Mouse (Mus musculus) embryonic facial prominence, embryonic 15.5 days (tissue): ENCODE measurements around the gene Lxn. TPM values are rescaled to one million over a fixed set of nuclear protein-coding genes. Genes with fewer than 3 reads are reported as not detected.

Experiments used
- ATAC-seq: fragments of 200-750 bp; cut with Nextera tagmentation; 2 replicates; pipeline ENCODE4 v1.8.0; 2017; ENCODE audit warnings: low read depth, moderate TSS enrichment; ENCODE audit not compliant: insufficient number of reproducible peaks, low FRiP score, low TSS enrichment
- H3K27ac ChIP-seq: fragments of 300-500 bp; sonication (generic); replicated peaks from 2 replicates; pipeline ENCODE4 v1.5.1; 2015; ENCODE audit warnings: mild to moderate bottlenecking, inconsistent platforms
- H3K27me3 ChIP-seq: fragments of 300-500 bp; sonication (generic); 2 replicates; pipeline ENCODE4 v1.6.1; 2015; ENCODE audit warnings: inconsistent platforms
- H3K36me3 ChIP-seq: fragments of 300-500 bp; sonication (generic); 2 replicates; pipeline ENCODE4 v1.6.1; 2015; ENCODE audit warnings: mild to moderate bottlenecking, inconsistent platforms
- H3K4me1 ChIP-seq: fragments of 300-500 bp; sonication (generic); 2 replicates; pipeline ENCODE4 v1.6.1; 2015; ENCODE audit warnings: inconsistent platforms
- H3K4me2 ChIP-seq: fragments of 300-500 bp; sonication (generic); replicated peaks from 2 replicates; pipeline ENCODE4 v1.6.1; 2015; ENCODE audit warnings: mild to moderate bottlenecking, inconsistent platforms
- H3K4me3 ChIP-seq: fragments of 300-500 bp; sonication (generic); replicated peaks from 2 replicates; pipeline ENCODE4 v1.5.1; 2015; ENCODE audit warnings: mild to moderate bottlenecking, inconsistent platforms
- H3K9ac ChIP-seq: fragments of 300-500 bp; sonication (generic); 2 replicates; pipeline ENCODE4 v1.6.1; 2015; ENCODE audit warnings: inconsistent platforms
- H3K9me3 ChIP-seq: fragments of 300-500 bp; sonication (generic); replicated peaks from 2 replicates; pipeline ENCODE4 v1.6.1; 2016; ENCODE audit warnings: inconsistent platforms
- WGBS: fragments of 180-500 bp; shearing (Covaris S2); methylation state at CpG from one replicate; pipeline ENCODE4 v1.1.7; 2015; 5-methylcytosine and 5-hydroxymethylcytosine counted together
- polyA plus RNA-seq: library from polyadenylated mRNA; unstranded; fragments of >200 nt; fragmentation: Nextera tagmentation; extraction: Ambion mirVana; gene quantifications from 2 replicates; pipeline ENCODE4 v1.2.1, GENCODE M21; 2015

The Lxn gene
- polyA plus RNA-seq: 99.1 and 109 TPM in 2 replicates

GRCm38 (mm10) chr3:67463450-67464372 lies at the start of gene Lxn:
Gene Lxn (minus strand): TSS chr3:67463926.
- ATAC-seq: peak; percentile 89

DNA sequence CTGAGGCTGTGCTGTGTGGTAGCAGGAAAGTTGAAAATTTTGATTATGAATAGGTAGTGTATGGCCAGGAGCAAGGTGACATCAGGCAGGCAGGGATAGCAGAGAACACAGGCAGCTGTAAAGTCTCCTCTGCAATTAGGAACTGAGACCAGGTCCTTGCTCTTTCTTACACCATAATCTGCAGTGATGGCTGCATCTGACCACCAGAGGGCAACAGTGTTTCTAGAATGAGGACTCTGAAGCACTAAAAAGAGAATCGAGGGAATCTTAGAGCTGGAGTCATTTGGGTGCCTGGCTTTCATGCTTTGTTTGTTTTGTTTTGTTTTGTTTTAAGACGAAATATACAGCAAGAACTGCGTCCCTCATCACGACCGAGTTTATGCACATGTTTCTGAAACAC lies 49.1 kb upstream of the Lxn start:
- peaks cover 28% of the 10 kb centered on the region for H3K27me3 ChIP-seq
- H3K4me3 ChIP-seq: no peak overlapping the region
- no peak overlapping the region for H3K27ac ChIP-seq
- no peak for ATAC-seq
- H3K9ac ChIP-seq: no peak overlapping the region
- H3K4me1 ChIP-seq: peaks cover 7% of the 10 kb centered on the region; the same call in 1 of the 2 replicates
- no peaks in the 10 kb centered on the region for H3K36me3 ChIP-seq
- H3K4me2 ChIP-seq: no peak overlapping the region
- 4% methylated on average over 5 of the region's 5 CpGs for WGBS
- no peaks in the 10 kb centered on the region for H3K9me3 ChIP-seq

More at GRCm38 (mm10) chr3:67463450-67464372, at the start of gene Lxn:
- Histone ChIP-seq H3K9ac (peak within 1 kb of the TSS; percentile 59), H3K36me3 (peaks cover 26% of the 10 kb centered on the region), H3K4me1 (peaks cover 10% of the 10 kb centered on the region), H3K4me2 (peak within 1 kb of the TSS; percentile 84), H3K27ac (peak within 1 kb of the TSS; percentile 79), H3K27me3 (no peaks in the 10 kb centered on the region), H3K4me3 (peak within 1 kb of the TSS; percentile 69), H3K9me3 (no peaks in the 10 kb centered on the region)
- WGBS: under 1% methylated on average over 43 of the region's 43 CpGs

DNA sequence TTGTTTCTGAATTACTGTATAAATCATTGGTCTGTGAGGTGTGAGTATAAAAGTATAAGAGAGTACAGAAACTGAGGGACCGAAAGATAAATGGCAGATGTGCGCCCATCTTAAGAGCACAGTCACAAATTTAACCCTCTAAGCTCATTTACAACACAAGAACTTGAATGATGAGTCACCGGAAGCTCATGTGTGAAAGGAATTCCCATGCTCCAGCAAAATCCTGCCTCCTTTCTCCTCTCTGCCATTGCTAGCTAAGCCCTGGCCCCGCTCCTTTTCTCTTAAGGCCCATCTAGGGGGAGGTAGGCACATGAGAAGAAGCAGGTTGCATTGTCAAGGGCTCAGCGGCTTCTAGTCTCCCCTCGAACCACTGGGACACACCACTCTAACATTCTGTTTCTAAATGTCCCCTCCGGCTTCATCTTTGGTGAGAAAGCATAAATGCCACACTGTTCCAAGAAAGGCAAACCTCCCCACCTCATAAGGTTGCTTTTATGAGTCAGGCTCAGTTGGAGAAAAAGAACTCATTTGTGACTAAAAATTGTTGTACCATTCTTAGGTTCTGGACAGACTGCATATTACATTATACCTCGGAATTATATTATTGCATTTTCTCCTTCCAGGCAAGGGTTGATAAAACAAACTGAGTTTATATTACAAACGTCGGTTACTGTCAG lies 44.6 kb upstream of the Lxn start:
- peaks cover 1% of the 10 kb centered on the region for H3K27me3 ChIP-seq
- H3K36me3 ChIP-seq: no peaks in the 10 kb centered on the region
- WGBS: 64% methylated on average over 10 of the region's 10 CpGs
- ATAC-seq: no peak
- no peak overlapping the region for H3K9ac ChIP-seq
- no peak overlapping the region for H3K4me3 ChIP-seq
- 0 out of 2 replicates have a peak, but pooled peaks cover 3% of the 10 kb centered on the region for H3K4me1 ChIP-seq
- no peak overlapping the region; the same call in 1 of the 2 replicates for H3K27ac ChIP-seq
- no peak overlapping the region for H3K4me2 ChIP-seq
- H3K9me3 ChIP-seq: no peaks in the 10 kb centered on the region

- no peak for ATAC-seq
- H3K36me3 ChIP-seq: no peaks in the 10 kb centered on the region
- no peaks in the 10 kb centered on the region for H3K27me3 ChIP-seq
- H3K9me3 ChIP-seq: no peaks in the 10 kb centered on the region
- H3K27ac ChIP-seq: no peak overlapping the region
- no peak overlapping the region for H3K4me3 ChIP-seq
- no peak overlapping the region for H3K4me2 ChIP-seq
- H3K4me1 ChIP-seq: 0 out of 2 replicates have a peak, but pooled peaks cover 3% of the 10 kb centered on the region
- H3K9ac ChIP-seq: no peak overlapping the region
- 68% methylated on average over 2 of the region's 2 CpGs for WGBS
Observed at GRCm38 (mm10) chr3:67505286-67505685, 41.6 kb upstream of the Lxn start.

GRCm38 (mm10) chr3:67503878-67504277 lies 40.2 kb upstream of the Lxn start:
- WGBS: 12% methylated on average over 3 of the region's 3 CpGs
- Histone ChIP-seq H3K9ac (no peak overlapping the region), H3K4me2 (no peak overlapping the region), H3K9me3 (no peaks in the 10 kb centered on the region), H3K36me3 (no peaks in the 10 kb centered on the region), H3K27me3 (no peaks in the 10 kb centered on the region), H3K27ac (no peak overlapping the region), H3K4me3 (no peak overlapping the region), H3K4me1 (0 out of 2 replicates have a peak, but pooled peaks cover 3% of the 10 kb centered on the region)
- ATAC-seq: no peak

DNA sequence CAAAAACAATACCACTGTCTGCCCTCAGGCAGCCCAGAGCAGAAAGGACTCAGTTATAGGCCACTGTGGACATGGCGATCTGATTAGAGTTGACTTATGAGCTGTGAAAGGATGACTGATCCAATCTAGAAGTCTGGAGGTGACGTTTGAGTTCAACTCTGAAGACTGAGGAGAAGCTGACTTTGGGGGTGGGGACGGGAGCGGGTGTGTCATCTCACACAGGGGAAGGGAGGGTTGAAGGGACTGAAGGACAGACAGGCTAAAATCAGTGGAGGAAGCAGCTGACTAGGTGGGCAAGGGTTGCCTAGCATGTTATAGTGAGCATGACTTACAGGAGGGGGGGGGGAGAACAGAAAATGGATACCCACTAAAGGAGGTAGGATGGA lies 35.7 kb upstream of the Lxn start:
- H3K4me1 ChIP-seq: 0 out of 2 replicates have a peak, but pooled peaks cover 3% of the 10 kb centered on the region
- H3K27me3 ChIP-seq: no peaks in the 10 kb centered on the region
- H3K9me3 ChIP-seq: no peaks in the 10 kb centered on the region
- no peak overlapping the region for H3K27ac ChIP-seq
- H3K36me3 ChIP-seq: no peaks in the 10 kb centered on the region
- no peak overlapping the region for H3K9ac ChIP-seq
- H3K4me3 ChIP-seq: no peak overlapping the region
- no peak for ATAC-seq
- no peak overlapping the region for H3K4me2 ChIP-seq
- 92% methylated on average over 4 of the region's 4 CpGs for WGBS

DNA sequence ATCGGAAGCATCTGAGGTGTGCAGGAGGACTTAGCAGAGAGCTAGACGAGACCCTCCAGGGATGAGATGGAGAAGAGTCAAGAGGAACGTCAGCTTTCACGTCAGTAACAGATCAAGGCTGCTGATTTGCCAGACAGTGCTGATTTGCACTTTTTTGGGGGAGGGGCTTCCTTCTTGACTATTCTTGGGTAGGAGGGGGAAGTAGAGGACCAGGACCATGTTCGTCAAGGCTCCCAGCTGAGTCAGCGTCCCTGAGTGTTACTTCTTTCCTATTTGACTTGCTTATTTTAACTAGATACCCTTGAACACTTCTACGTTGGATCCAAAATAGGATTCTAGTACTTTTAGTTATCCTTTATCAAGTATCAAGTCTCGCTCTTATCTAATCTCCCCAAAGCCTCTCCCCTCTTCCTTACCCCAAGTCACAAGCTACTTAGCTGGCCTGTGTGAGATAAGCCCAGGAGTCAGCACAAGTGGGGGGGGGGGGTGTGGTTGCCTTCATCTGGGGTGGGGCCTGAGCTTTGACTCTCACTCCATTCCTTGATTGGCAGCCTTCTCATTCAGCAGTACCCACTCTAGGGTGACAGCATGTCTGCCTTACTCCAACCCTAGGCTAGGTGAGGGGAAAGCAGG lies 35.2 kb upstream of the Lxn start:
- no peak overlapping the region for H3K27ac ChIP-seq
- H3K27me3 ChIP-seq: no peaks in the 10 kb centered on the region
- no peak overlapping the region for H3K9ac ChIP-seq
- 89% methylated on average over 8 of the region's 8 CpGs for WGBS
- no peaks in the 10 kb centered on the region for H3K36me3 ChIP-seq
- no peaks in the 10 kb centered on the region for H3K9me3 ChIP-seq
- H3K4me3 ChIP-seq: no peak overlapping the region
- H3K4me1 ChIP-seq: 0 out of 2 replicates have a peak, but pooled peaks cover 2% of the 10 kb centered on the region
- no peak for ATAC-seq
- H3K4me2 ChIP-seq: no peak overlapping the region

GRCm38 (mm10) chr3:67497998-67498397 lies 34.3 kb upstream of the Lxn start:
- 72% methylated on average over 2 of the region's 2 CpGs for WGBS
- H3K4me2 ChIP-seq: no peak overlapping the region
- H3K9ac ChIP-seq: no peak overlapping the region
- no peaks in the 10 kb centered on the region for H3K4me1 ChIP-seq
- ATAC-seq: no peak
- H3K4me3 ChIP-seq: no peak overlapping the region
- no peaks in the 10 kb centered on the region for H3K9me3 ChIP-seq
- H3K27me3 ChIP-seq: no peaks in the 10 kb centered on the region
- H3K36me3 ChIP-seq: no peaks in the 10 kb centered on the region
- no peak overlapping the region for H3K27ac ChIP-seq

- Histone ChIP-seq H3K27ac (no peak overlapping the region), H3K27me3 (no peaks in the 10 kb centered on the region), H3K4me3 (no peak overlapping the region), H3K9ac (no peak overlapping the region), H3K4me1 (no peaks in the 10 kb centered on the region), H3K36me3 (no peaks in the 10 kb centered on the region), H3K4me2 (no peak overlapping the region), H3K9me3 (no peaks in the 10 kb centered on the region)
- ATAC-seq: no peak
- whole genome bisulfite sequencing: 83% methylated on average over 10 of the region's 10 CpGs
Observed at GRCm38 (mm10) chr3:67496310-67496709, 32.6 kb upstream of the Lxn start.

DNA sequence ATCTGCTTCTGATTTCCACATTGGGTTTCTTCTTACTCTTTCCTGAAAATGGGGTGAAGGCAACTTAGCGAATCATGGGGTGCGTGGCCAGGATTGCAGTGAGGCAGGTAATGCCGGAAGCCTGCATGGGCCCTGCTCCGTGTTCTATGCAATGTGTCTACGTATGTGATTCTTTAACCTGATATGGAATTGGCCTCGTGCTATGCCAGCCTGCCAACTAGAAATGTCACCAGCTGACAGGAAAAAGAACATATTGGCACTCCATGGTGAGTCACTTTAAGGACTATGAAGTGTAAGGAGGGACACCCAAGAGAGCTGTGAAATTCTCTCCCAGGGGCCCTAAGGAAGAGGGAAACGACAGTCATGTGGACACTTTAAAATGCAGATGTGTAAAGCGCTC lies 29.4 kb upstream of the Lxn start:
- no peaks in the 10 kb centered on the region for H3K36me3 ChIP-seq
- 72% methylated on average over 8 of the region's 8 CpGs for WGBS

More for the DNA sequence above, 29.4 kb upstream of the Lxn start:
- Histone ChIP-seq H3K4me1 (no peaks in the 10 kb centered on the region), H3K4me2 (no peak overlapping the region), H3K27me3 (no peaks in the 10 kb centered on the region), H3K9ac (no peak overlapping the region), H3K4me3 (no peak overlapping the region), H3K27ac (no peak overlapping the region), H3K9me3 (no peaks in the 10 kb centered on the region)
- no peak for ATAC-seq
